Mouse (Mus musculus) mouse trophoblast stem cell (cell line): ENCODE measurements around the gene Olfr270.

Source experiments
- in situ Hi-C, 2 experiments: fragments of 300-500 bp; cut with MseI, MboI; formaldehyde crosslinking; loops; 2 replicates in 1 of 2; 3 replicates in 1 of 2; pipeline ENCODE4 v1.15.1; 2025

Gene Olfr270

DNA sequence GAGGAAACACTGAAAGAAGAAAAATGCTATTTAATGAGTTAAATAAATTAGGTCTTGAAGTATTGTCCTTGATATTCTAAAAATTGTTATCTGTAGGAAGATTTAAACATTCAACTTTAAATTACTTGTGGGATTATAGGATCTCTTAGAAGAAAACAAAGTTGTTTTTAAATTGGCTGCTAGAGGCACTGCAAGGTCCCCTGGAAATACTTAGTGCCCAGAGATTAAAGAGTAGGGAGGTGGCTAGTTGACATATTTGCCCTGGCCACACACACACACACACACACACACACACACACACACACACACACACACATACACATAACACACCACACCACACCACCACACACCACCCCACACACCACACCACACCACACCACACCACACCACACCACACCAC lies at the start of gene Olfr270:
Gene Olfr270 (plus strand): TSS at position 301 of the 400 bp plus-strand sequence.
- in situ Hi-C loops = no loop called here

DNA sequence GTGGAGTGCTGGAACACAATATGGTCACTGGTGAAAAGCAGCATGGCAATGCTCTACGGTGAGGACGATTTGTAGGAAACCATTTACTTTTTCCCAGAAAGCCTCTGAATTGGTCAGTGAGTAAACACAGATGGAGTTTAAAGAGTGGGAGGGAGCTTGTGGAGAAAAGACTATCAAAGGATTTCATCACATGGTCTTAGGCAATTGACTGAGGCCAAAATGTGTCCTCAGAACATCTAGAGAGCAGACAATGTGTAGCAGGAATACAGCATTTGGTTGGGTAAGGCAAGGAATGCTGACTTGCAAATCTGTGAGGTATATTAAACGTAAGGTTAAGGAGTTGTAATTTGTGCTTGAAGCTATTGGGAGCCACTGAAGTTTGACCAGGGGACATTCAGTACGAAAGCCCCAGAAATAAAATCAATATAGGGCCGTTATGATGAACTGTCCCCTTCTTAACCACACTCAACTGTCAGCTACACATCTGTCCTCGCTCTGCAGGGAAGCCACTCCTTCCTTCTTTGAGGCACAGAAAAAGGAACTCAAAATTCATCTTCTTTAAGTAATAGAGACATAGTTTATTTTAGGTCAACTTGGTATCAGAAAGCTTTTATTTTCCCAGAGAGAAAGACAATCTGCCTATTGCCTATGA lies 47.6 kb upstream of the Olfr270 start:
- in situ Hi-C loops = no loop called here

GRCm38 (mm10) chr4:52917311-52917688 lies 47.0 kb upstream of the Olfr270 start:
- in situ Hi-C loops = no loop called here

- in situ Hi-C loops = no loop called here
These were observed 45.3 kb upstream of the Olfr270 start, which contains the start of gene Olfr272 for GRCm38 (mm10) chr4:52919078-52919477. Gene Olfr272, minus strand, starts transcription at chr4:52919178.

DNA sequence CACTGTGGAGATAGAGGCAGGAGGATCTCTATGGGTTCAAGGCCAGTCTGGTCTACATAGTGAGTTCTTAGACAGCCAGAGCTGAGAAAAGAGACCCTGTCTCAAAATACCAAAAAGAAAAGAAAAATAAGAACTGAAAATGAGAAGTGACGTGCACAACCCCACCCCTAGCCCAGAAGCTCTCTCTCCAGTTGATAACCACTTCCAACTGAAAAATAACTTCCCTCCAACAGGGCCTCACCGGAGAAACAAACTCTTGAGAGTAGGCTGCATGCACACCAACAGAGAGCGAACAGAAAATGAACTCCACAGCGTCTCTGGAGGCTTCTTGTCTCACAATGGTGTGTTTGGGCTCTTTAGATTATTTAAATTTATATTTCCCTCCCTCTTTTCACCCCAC lies 33.9 kb upstream of the Olfr270 start:
- in situ Hi-C loops = no loop called here

DNA sequence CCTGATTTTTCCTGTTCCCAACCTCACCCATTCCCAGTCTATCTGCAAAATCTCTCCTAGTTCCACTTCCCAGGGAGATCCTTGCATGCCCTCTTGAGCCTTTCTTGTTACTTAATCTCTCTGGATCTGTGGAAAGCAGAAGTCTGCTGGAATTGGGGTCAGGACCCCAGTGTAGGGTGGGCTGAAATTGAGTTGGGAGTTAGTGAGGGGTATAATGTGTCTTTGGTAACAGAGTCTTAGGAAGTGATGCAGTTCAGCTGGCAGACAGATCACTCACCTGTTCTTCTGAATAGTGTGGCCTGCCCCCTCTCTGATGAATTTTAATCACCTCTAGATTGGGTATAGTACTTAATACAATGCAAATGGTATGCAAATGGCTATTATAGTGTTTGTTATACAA lies 17.7 kb upstream of the Olfr270 start:
- in situ Hi-C loops = no loop called here

GRCm38 (mm10) chr4:52949005-52949404 lies 15.3 kb upstream of the Olfr270 start:
- in situ Hi-C loops = no loop called here

DNA sequence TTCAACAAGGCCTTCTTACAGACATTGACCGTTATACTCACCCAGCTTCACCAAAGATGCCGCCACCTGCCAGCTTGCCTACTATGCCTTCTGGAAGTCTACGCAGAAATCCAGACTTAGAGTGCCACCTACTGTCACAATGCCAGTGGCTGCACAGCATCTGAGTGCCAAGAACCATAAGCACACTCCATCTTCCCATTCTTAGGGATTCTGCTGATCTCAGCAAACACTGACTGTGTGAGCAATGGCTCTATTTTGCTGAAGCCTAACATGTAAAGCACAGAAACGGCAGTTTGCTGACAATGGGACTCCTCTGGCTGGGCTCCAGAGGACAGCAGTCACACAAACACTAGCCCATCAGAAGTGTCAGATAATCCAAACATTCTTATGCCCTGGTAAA lies 5.7 kb upstream of the Olfr270 start:
- in situ Hi-C loops = no loop called here

DNA sequence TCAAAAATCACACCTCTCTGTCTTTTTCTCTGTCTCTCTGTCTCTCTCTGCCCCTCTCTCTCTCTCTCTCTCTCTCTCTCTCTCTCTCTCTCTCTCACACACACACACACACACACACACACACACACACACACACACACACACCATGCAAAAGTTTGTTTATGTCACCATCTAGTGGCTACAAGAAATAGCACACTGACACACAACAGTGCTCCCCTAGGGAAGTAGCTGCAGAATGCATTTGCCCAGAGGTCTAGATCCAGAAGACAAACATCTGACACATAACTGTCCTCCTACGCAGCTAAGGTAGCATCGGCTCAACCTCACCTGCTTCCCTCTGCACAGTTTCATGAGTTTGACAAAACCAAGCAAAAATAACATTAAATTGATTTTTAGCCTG lies 20.9 kb downstream of the Olfr270 start:
- in situ Hi-C loops = no loop called here

DNA sequence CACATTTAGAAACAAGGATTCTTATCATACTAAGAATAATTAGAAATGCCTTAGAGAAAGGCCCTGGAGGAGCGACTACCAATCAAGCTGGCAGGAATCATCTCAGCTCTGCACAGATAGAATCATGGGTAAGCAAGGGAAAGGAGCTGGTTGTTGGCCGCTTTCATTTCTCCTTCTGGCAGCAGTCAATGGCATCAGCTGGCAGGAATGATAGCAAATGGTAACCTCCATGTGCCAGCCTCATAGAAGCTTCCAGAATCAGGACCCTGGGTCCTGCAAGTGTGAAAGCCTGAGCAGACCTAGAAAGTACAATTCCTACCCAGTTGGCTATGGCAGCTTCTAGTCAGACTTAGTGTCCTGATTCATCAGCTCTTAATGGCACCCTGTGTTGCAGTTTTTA lies 21.9 kb downstream of the Olfr270 start:
- in situ Hi-C loops = no loop called here

GRCm38 (mm10) chr4:52989248-52989647 lies 24.9 kb downstream of the Olfr270 start, which contains the start of gene Nipsnap3a:
Gene Nipsnap3a, plus strand, starts transcription at chr4:52989272.
- in situ Hi-C loops = no loop called here

DNA sequence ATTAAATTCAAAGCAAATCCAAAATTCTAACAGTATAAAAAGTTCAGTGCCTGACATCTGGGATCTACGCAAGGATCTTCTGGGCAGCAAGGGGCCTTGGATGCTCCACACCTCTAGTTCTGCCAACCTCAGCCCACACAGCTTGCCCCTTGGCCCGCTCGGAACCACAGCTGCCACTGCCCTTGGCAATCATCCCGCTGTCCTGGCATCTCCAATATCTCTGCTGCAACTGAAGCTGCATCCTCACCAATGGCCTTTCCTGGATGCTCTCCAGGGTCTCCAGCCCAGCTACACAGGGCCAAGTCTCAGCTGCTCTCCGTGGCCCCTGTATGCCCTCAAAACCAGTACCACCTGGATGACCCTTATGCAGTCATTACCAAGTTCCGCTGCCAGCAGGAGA lies 35.1 kb downstream of the Olfr270 start:
- in situ Hi-C loops = no loop called here

DNA sequence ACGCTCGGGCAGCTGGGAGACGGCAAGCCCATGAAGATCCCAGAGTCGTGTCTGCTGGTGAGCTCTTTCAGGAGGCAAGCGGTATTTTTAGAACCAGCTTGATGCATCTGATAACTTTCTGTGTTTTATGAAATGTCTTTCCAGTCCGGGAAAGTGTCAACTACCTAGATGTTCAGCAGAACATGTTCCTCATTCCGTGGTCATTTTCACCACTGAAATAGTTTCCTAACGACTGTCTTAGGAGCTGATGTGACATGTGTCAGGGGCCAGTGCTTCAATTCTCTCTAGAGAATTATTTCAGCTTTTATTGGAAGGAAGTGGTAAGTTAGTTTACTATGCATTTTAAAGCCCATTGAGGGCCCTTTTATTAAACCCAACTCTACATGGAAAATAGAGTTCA lies 35.8 kb downstream of the Olfr270 start:
- in situ Hi-C loops = no loop called here

- in situ Hi-C loops = no loop called here
These were observed 44.8 kb downstream of the Olfr270 start for GRCm38 (mm10) chr4:53009183-53009582.

- in situ Hi-C loops = no loop called here
These were observed 45.5 kb downstream of the Olfr270 start for GRCm38 (mm10) chr4:53009871-53010270.

- in situ Hi-C loops = no loop called here
These were observed 47.5 kb downstream of the Olfr270 start, which contains the start of gene Nipsnap3b for GRCm38 (mm10) chr4:53011732-53012361. Gene Nipsnap3b, plus strand, starts transcription at chr4:53011880.

DNA sequence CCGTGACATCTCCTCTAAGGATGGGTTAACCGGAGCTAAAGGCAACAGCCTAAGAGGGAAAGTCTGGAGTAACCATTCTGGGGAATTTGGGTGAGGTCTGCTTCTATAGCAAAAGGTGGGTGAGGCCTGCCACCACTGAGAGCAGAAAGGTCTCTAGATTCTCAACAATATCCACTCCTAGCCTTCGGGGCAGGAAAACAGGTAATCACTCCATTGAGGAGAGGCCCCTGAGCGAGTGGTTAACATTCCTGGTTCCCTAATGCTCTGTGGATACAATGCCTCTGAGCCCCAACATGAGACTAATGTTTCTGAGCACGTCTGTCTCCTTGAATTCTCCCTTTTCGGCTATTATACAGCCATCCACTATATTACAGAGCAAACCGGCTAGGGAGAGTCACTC lies 50.1 kb downstream of the Olfr270 start:
- in situ Hi-C loops = no loop called here

DNA sequence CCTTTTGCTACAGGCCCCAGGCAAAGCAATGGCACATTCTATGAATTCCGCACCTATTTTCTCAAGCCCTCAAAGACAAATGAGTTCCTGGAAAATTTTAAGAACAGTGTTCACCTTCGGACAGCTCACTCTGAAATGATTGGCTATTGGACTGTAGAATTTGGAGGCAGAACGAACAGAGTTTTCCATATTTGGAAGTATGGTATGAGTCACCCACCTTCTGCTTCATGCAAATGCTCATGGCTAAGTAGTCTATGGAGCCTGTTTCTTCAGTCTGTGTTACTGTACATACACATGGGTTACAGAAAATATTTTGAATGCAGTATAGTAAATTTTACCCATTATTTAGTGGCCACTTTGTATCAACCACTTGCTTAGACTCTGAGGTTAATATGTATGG lies 50.7 kb downstream of the Olfr270 start:
- in situ Hi-C loops = no loop called here

- in situ Hi-C loops = no loop called here
These were observed 54.0 kb downstream of the Olfr270 start for GRCm38 (mm10) chr4:53018392-53018791.
